Mouse (Mus musculus) activated CD4-positive, CD25-positive, alpha-beta regulatory T cell, adult 4 months (primary cell): ENCODE data around the gene Gna15. TPM values are rescaled to one million over a fixed set of nuclear protein-coding genes. Genes with fewer than 3 reads are reported as not detected.
A peak's percentile ranks its signal among the peaks of the same experiment; 100 is the strongest.

ENCODE experiments used
- ATAC-seq: one replicate; pipeline ENCODE4 v1.8.0; 2017
- polyA plus RNA-seq, 2 experiments: library from polyadenylated mRNA; unstranded; fragments of 100-300 nt; shearing (Covaris generic); gene quantifications; one replicate each; pipeline ENCODE4 v1.2.1; 2017

The Gna15 gene
- polyA plus RNA-seq, 2 experiments from 2014 or later, result 55.2 to 62.0 TPM

DNA sequence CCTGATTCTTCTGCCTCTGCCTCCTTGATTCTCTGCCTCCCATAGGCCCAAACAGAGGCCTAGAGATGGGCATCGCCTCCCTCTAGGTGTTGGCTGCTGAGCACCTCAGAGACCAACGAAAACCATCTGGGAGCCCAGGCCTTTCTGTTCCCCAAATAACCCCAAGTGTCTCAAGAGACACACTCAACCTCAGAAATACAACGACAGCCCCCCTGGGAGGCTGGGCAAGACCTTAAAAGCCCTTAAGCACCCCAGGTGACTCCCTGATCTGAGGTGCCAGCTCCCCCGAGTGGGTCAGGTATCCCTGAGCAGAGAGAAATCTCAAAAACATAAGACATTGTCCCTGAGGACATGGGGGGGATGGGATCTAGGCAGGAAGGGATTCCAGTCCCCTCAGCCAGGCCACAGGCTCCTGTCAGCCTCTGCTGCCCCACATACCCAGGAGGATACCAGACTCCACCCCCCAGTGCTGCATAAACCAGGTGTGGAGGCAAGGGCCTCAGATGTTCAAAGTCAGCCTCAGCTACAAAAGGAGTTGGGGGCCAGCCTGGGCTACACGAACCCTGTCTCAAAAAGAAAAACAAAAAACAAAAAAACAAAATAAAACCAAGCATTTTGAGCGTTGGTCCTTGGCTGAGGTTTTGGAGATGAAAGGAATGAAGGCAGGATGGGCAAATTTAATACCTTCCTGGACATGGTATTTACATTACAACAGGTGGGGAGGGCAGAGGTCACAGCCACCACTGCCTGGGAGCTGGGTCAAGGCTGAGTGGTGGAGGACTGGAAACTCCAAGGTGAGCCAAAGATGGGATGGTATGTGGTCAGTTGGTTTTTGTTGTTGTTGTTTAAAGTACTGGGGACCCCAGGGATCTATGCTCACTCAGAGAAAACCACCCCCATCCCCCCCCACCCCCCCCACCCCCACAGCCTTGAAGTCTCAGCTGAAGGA is 30.1 kb upstream of the Gna15 start:
- ATAC-seq, result no peak

DNA sequence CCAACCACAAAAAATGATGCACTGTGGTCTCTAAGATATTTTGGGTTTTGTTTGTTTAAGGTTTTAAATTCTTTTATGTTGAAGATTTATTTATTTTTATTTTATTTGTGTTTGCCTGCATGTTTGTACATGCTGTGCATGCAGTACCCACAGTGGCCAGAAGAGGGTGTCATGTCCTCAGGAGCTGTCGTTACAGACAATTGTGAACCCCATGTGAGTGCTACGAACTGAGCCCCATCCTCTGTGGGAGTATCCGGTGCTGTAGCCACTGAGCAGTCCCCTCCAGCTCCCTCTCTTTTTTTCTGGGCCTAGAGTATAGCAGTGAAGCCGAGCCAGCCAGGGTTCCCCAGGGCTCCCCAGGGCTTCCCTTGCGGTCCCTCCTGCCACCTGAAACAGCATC is 29.2 kb upstream of the Gna15 start:
- no peak for ATAC-seq

DNA sequence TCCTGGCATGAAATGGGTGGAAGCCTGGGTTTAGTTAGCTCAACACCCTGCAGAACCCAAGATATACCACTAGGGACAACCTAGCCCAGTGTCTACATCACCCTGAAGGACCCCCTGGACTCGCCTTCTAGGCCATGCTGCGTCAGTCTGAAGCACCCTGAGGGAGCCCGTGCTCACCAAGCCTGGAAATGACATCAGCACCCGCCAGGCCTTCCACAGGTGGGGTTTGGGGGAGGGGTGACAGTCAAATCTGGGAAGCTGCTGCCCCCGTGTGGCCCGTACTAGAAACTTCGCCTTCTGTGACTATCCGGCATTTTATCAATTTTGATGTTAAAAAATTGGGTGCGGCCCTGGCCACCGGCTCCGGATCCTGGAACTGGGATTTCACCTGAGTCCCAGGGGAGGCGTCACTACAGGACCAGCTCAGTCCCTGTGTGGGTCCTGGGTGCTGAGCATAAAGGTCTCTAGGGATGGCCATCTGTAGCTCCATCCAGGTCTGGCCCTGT is 27.6 kb upstream of the Gna15 start:
- peak; percentile 93 for ATAC-seq

DNA sequence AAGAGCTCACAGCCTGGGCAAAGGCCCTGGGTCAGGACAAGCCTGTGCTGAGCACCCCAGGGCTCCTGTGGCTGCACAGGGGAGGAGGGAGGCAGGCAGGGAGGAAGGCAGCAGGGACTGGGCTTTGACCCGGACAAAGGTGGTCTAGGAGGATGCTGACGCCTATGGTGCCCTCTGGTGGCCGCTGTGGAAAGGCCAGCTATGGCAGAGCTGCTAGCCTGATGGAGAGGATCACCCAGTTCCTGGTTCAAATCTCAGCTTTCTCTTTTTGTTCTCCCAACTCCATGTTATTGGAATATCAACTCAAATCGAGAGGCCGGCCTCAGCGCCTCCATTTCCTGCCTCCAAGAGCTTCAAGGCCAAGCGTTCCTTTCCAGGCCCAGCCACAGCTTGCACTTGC is 26.2 kb upstream of the Gna15 start:
- ATAC-seq, result peak; percentile 19

DNA sequence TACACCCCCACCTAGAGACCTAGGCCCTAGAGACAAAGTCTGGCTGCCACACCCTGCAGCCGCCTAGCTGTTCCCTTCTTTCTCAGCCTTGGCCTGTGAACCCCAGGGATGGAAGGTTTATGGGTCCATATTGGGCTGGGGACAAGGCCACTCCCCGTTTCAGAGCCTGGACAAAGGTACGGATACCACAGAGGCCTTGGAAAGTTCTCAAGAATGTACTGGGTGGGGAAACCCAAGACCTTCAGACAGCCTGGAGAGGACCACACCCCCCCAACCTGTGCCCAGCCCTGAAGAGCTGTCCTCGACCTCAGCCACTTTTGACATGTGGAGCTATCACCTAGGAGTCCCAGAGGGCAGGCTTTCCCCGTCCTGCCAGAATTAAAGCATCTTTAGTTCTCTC is 24.9 kb upstream of the Gna15 start:
- no peak for ATAC-seq

DNA sequence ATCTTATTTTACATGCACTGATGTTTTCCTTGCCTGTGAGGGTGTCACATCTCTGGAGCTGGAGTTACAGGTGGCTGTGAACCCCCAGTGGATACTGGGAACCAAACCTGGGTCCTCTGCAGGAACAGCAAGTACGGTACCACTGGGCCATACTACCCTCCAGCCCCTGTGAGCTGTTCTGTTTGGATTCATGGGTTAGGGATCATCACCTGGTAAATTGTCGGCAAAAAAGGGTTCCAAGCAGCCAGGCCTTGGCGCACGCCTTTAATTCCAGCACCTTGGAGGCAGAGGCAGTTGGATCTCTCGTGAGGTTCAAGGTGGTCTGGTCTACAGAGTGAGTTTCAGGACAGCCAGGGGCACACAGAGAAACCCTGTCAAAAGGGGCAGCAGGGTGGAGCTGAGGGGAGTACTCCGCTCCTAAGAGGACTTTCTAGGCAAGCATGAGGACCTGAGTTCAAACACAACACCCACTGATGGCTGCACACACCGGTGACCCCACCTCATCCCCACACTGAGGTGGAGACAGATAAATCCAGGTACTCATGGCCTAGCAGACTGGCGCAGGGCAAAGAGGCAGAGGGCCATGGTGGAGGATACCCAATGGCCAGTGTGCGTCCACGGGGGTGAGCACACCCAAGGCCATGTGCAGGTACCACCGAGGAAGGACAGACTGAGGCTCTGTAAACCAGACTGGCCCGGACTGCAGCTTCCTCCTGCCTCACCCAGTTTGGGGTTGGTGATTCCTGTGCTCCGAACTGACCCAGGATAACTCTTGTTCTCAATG is 23.0 kb upstream of the Gna15 start:
- ATAC-seq, result no peak

DNA sequence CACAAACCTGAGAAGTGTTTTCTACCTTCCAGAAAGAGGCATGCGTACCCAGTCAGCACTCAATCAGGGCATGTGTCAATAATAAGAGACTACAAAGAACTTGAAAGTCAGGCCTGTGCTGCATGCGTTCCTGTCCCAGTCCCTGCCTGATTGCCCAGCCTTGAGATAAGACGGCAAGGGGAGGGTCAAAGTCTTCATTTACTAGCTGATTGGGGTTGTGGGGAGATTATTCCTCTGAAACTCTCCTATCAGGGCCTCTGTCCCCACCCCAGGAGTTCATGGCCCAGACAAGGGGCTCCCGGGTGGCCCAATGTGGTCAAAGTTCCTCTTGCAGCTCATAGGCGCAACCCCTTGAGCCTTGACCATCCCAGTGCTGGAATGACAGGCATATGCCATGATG is 22.3 kb upstream of the Gna15 start:
- no peak for ATAC-seq

DNA sequence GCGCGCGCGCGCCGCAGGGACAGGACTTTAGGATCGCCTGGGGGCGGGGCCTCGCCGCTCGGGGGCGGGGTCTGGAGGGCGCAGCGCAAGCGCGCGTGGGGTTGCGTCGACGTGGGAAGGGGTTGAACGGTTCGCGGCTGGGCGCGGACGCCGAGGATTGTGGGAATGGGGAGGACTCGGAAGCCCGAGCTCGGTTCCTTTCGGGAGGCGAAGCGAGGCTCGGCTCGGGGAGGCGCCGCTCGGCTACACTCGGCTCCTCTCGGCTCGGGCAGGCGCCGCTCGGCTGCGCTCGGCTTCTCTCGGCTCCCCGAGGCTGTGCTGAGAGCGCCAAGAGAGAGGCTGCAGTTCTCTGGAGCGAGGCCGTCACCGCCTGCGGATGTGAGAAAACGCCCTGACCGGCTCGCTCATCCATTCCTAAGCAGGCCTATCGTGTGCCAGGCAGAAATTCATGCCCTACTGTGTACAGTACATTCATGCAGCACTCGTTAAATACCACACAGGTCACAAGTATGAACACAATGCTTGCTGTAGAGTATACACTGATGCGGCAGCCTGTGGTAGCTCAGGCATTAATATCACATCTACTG is 21.2 kb upstream of the Gna15 start, which contains the start of gene Gna11:
TSS of gene Gna11 (minus strand) at position 30 of the 587 bp plus-strand sequence.
- ATAC-seq, result peak; percentile 92

DNA sequence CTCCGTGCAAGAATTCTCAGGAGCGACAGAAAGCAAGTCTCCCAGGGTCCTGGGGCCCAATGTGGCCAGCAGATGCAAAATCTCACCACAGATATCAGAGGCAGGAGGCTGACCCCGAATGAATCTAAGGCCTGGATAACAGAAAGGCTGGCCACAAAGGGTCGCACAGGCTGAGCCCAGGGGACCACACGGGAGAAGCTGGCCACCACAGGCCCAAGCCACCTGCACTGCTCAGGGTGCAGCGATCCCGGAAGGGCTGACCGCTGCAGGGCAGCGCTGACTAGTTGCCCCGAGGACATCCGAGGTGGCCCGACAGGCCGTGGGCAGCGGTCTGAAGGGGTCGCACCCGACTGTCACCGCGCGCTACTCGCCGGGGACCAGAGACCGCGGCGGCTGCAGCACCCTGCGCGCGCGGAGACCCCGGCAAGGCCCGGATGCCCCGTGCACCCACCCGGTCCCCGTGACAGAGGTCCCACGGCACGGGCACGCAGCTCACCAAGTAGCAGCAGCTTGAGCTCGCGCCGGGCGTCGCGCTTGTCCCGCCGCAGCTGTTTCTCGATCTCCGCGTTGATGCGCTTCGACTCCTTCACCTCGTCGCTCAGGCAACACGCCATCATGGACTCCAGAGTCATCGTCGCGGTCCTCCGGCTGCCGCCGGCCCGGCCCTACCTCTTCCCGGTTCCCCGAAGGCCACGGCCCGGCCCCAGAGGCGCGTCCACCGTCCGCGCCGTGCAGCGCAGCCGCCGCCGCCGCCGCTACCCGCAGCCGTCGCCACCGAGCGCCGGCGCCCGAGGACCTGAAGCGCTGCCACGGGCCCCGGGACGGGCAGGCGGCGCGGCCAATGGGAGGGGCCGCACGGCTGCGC is 20.5 kb upstream of the Gna15 start:
- peak; percentile 8 for ATAC-seq

DNA sequence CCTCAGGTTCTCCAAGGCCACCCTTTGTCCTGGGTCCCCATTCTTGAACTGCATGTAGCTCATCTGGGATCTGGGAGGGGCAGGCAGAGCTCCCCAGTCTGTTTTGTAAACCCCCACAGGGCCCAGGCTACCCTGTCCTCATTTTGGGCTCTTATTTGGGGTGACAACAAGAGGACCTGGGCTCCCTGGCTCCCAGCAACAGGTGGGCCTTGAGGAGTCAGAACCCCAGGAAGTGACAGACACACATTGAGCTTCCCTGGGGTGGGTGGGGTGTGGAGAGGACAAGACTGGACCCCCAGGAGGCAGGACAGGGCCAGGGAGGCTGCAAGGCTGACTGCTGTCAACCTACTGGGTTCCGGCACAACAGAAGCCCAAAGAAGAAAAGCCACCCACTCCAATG is 19.6 kb upstream of the Gna15 start:
- ATAC-seq, result no peak

DNA sequence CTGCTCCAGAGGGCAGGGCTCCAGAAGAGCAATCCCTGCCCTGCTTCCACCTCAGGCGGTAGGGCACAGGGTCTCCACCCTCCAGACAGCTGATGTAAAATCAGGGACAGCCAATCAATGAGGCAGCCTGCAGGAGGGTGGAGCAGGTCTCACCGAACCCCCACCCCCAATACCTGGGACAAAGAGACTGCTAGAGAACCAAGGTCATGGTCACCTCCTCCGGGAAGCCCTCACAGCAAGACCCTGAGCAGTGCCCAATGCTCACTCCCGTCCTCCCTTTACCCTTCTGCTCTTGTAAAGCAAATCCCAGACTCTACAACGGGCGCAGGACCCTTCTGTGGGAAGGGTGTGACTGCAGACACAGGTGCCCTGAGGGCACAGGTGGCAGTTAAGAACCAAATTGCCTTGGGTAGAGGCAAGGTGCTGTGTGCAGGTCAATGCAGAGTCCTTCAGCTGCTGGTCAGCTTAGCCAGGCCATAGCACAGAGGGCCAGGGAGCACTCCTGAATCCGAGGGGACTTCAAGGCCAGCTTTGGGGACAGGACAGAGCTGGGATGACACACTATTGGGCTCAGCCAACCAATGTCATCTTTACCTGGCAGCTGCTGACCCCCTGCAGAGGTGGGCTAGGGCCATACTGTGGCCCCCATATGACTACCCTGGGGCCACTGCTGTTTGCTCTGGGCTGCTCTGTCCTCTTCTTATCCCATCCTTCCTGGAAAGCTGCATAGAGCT is 18.9 kb upstream of the Gna15 start:
- ATAC-seq, result no peak

DNA sequence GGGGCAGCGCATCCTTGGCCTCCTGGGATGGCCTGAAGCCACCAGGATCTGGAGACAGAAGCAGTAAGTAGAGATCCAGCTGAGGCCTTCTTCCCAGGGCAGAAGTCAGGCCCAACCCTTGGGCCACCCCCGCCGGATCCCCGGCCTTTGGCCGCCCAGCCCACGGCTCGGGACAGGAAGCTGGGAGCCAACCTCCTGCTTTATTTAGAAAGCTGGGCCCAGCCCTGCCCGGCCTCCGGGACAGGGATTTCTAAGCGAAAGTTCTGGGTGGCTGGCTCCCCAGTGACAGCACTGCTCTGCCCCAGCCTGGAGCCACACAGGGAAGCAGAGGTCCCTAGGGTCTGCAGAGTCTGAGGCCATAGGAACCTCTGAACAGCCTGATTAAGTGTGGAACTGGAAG is 17.8 kb upstream of the Gna15 start:
- no peak for ATAC-seq

DNA sequence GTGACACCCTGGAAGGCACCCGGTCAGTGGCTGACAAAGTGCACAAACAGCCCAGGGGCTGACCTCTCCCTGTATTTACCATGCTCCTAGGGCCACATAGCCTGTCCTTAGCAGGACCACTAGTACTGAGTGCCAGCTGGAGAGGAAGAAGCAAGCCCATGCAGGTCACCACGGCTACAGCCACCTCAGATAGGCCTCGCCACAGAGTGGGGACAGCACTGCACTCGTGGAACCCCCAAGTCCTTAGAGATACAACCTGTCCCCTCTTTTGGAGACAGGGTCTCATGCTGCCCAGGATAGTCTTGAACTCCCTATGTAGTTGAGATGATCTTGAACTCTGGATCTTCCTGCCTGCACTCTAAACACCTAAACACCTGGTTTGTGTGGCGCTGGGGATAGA is 17.3 kb upstream of the Gna15 start:
- ATAC-seq, result no peak

DNA sequence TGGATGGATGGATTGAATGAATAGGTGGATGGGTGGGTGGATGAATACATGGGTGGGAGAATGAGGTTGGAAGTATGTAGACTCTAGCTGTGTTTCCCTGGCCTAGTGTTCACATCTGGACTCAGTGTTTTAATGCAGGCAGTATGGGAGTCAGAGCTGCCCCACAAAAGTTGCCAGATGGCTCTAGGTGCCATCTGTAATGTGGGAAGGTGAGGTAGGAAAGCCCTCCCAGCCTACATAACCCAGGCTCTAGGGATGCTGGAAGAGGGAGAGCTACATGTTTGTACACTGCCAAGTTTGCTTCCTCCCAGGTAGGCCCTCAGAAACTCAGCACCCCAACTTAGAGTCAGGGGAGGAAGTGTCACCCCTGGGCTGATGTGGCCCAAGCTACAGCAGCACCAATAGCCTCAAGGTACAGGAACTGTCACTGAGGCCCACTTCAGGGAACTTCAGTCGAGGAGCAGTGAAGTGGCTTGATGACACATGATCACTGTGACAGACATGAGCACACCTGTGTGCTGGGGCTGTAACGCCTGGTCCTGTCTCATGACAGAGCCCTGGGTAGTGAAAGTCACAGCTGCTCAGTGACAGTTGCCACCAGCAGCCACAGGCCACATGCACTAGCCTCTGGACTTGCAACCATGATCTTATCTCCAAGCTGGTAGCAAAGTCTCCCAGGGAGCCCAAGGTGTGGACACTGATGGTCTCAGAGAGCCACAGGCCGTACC is 14.5 kb upstream of the Gna15 start:
- peak; percentile 45 for ATAC-seq

DNA sequence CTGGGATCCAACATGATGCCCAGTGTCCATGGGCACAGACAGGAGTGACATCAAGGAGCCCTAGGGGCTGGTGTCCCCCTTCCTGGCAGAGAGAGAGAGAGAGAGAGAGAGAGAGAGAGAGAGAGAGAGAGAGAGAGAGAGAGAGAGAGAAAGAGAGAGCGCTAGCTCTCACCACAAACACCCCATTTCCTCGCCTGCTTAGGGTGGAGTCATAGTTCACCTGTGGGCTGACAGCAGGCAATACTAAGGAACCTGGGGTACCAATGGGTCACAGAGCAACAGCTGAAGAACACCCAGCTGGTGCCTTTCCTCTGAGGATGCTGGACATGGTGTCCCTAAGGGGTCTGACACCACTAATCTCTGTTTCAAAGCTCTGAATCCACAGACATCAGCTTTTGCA is 13.4 kb upstream of the Gna15 start:
- peak; percentile 62 for ATAC-seq

DNA sequence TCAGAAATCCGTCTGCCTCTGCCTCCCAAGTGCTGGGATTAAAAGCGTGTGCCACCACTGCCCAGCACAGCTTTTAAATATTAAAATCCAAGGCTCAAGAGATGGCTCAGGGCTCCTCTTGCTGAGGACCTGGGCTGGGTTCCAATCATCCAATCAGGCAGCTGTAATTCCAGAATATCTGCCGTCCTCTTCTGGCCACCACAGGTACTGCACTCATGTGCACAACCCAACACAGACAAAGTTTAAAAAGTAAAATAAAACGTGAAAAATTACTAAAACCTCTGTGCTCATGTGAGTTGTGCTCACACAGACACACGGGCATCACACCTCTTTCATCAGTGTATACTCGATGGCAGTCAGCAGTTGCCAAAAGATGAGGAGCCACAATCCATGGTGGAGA is 12.7 kb upstream of the Gna15 start:
- ATAC-seq, result no peak

DNA sequence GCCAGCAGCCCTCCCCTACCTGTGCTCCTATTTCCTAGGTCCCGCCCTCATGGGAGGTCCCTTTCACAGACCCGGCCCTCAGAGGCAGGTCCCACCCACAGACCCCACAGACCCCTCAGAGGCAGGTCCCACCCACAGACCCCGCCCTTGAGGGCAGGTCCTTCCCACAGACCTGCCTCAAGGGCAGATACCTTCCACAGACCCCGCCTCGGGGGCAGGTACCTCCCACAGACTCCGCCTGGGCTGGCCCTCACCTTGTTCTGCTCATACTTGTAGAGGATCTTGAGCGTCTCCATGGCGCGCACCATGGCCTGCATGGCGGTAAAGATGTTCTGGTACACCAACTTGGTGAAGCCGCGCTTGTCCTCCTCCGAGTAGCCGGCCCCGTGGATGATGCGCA is 10.8 kb upstream of the Gna15 start:
- ATAC-seq, result no peak

DNA sequence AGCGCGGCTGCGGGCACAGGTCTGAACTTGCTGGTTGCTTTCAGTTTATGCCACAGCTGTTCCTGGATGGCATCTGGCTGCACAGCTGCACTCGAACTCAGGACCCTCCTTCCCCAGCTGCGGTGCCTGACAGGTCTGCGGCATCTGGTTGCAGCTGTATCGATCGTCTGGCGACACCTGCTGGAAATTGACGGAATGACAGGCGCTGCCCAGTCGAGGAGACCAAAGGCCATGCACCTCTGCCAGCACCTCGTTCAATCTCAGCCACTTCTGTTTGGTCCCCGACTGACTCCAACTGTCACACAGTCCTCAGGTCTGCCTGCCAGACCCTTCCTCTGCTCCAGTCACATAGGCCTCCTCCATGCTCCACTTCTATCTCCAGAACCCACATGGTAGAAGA is 2.8 kb upstream of the Gna15 start:
- ATAC-seq, result peak; percentile 38

DNA sequence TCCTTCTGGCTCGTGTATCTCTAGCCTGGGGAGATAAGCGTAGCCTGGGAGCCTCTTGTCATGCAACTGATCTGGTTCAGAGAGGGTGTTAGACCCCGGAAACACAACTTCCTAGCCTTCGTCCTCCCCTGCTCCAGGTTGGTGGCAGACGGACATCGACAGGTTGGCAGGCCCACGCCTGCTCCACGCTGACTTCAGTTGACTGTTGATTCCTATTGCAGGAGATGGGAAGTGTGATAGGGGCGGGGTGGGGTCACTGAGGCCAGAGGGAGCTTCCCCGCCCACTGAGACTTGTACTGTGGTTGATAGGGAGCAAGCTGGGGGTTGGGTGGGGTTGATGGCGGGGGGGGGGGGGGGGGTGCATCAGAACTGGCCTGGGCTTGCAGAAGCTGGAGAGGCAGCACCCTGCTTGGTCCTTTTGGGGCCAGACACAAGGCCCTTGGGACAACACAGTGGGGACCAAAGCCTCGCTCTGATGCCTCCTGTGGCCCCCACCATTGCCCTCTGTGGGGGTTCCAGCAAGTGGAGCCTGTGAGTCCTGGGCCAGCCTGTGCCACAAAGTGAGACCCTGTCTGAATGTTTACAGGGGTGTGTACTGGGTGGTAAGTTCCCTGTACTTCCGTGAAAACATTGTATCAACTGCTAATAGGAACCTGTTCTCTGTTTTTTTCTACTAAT is 1.1 kb upstream of the Gna15 start:
- no peak for ATAC-seq

DNA sequence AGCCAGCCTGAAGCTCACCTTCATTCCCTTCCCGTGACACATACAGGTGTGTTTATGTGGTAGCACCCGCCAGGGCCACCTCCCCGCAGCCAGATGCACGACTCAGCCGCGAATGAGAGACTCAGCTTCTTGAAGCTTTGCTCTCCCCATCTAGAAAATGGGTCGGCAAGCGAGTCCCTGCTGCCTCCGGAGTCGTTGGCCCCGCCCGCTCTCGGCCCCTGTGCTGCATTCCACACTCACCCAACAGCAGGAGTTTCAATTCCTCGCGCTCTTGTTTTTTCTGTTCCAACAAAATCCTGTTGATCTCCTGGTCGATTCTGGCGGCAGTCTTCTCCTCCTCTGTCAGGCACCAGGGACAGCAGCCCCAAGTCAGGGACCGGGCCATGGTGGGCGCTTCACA is 455 bp downstream of the Gna15 start:
- peak; percentile 22 for ATAC-seq
